Mouse (Mus musculus) liver, embryonic 14.5 days (tissue): ENCODE results near the gene Borcs7. TPM values are rescaled to one million over a fixed set of nuclear protein-coding genes. Genes with fewer than 3 reads are reported as not detected.

Experiments
- ATAC-seq: fragments of 200-750 bp; cut with Nextera tagmentation; 2 replicates; pipeline ENCODE4 v1.8.0; 2017; ENCODE audit warnings: moderate number of reproducible peaks, mild to moderate bottlenecking, moderate library complexity; ENCODE audit not compliant: insufficient read depth
- DNase-seq, 3 experiments: peaks; one replicate each; pipeline ENCODE4 v3.0.0-alpha.2; 2012 to 2013; ENCODE audit warnings: low read depth in 3 of 3, low spot score in 3 of 3
- H3K27ac ChIP-seq: fragments of 300-500 bp; sonication (generic); 2 replicates; pipeline ENCODE4 v1.5.1; 2014; ENCODE audit warnings: moderate library complexity, mild to moderate bottlenecking, control low read depth, inconsistent platforms
- H3K27me3 ChIP-seq: fragments of 300-500 bp; sonication (generic); 2 replicates; pipeline ENCODE4 v1.6.1; 2014; ENCODE audit warnings: mild to moderate bottlenecking, low read length, moderate library complexity; ENCODE audit not compliant: control insufficient read depth, insufficient read depth
- H3K36me3 ChIP-seq: fragments of 300-500 bp; sonication (generic); replicated peaks from 2 replicates; pipeline ENCODE4 v1.6.1; 2014; ENCODE audit warnings: low read depth; ENCODE audit not compliant: control insufficient read depth, insufficient read depth
- H3K4me1 ChIP-seq, 2 experiments: fragments of 200-500 bp in 1 of 2; fragments of 300-500 bp in 1 of 2; sonication (generic) in 1 of 2; replicated peaks; 2 replicates each; pipeline ENCODE4 v1.6.1; 2012 to 2014; ENCODE audit warnings: antibody characterized with exemption in 1 of 2, inconsistent platforms in 1 of 2, low read length in 1 of 2; ENCODE audit not compliant: control insufficient read depth in 2 of 2, insufficient read depth in 2 of 2
- H3K4me2 ChIP-seq: fragments of 300-500 bp; sonication (generic); 2 replicates; pipeline ENCODE4 v1.6.1; 2014; ENCODE audit warnings: low read depth, mild to moderate bottlenecking, control low read depth, moderate library complexity
- H3K4me3 ChIP-seq, 2 experiments: fragments of 200-500 bp in 1 of 2; fragments of 300-500 bp in 1 of 2; sonication (generic) in 1 of 2; 2 replicates each; pipeline ENCODE4 v1.5.1; 2012 to 2014; ENCODE audit warnings: low read depth in 2 of 2, low read length in 2 of 2, mild to moderate bottlenecking in 2 of 2, control low read depth in 1 of 2, inconsistent platforms in 1 of 2, moderate library complexity in 1 of 2; ENCODE audit not compliant: insufficient read depth in 1 of 2
- H3K9ac ChIP-seq: fragments of 300-500 bp; sonication (generic); replicated peaks from 2 replicates; pipeline ENCODE4 v1.6.1; 2014; ENCODE audit warnings: mild to moderate bottlenecking, control low read depth, moderate library complexity
- H3K9me3 ChIP-seq: fragments of 300-500 bp; sonication (generic); 2 replicates; pipeline ENCODE4 v1.6.1; 2016; ENCODE audit warnings: low read length, mixed read lengths; ENCODE audit not compliant: control insufficient read depth
- CTCF ChIP-seq: IDR thresholded peaks from 2 replicates; pipeline ENCODE4 v1.5.1; 2016; ENCODE audit warnings: antibody characterized with exemption, low read depth, control low read depth
- EP300 ChIP-seq: IDR thresholded peaks from 2 replicates; pipeline ENCODE4 v1.6.1; 2016; ENCODE audit warnings: antibody characterized with exemption, low read depth
- WGBS: fragments of 180-500 bp; shearing (Covaris S2); extraction: QIAGEN DNeasy Blood & Tissue Kit; methylation state at CpG from one replicate; pipeline ENCODE4 v1.1.7; 2014; ENCODE audit not compliant: insufficient replicate concordance; 5-methylcytosine and 5-hydroxymethylcytosine counted together
- polyA plus RNA-seq, 2 experiments: library from polyadenylated mRNA; depleted of rRNA in 1 of 2; stranded (reverse) in 1 of 2; unstranded in 1 of 2; fragments of >200 nt; fragmentation: Nextera tagmentation in 1 of 2; extraction: Ambion mirVana in 1 of 2; gene quantifications; 2 replicates each; pipeline versions ENCODE4 v1.2.1 to v1.2.3; 2012 to 2014

Gene Borcs7
- polyA plus RNA-seq, 2 experiments, result 2.7 to 6.0 TPM

GRCm38 (mm10) chr19:46648565-46648964 lies 41.1 kb upstream of the Borcs7 start:
- Histone ChIP-seq H3K36me3 (peaks cover 9% of the 10 kb centered on the region), H3K4me1 (peaks cover 0 to 12% of the 10 kb centered on the region in 2 experiments; a peak in 2 of 4 replicates), H3K9me3 (no peaks in the 10 kb centered on the region), H3K27me3 (no peaks in the 10 kb centered on the region), H3K4me3 (no peak overlapping the region), H3K4me2 (no peak overlapping the region), H3K27ac (no peak overlapping the region), H3K9ac (no peak overlapping the region)
- no peak for TF ChIP-seq CTCF
- no peak for TF ChIP-seq EP300
- DNase-seq (no peak), ATAC-seq (no peak)
- 59% methylated on average over 14 of the region's 14 CpGs for WGBS

- TF ChIP-seq CTCF (no peak), EP300 (no peak)
- no peaks in the 10 kb centered on the region for H3K27me3 ChIP-seq
- no peaks in the 10 kb centered on the region for H3K9me3 ChIP-seq
- no peak overlapping the region for H3K27ac ChIP-seq
- no peaks in the 10 kb centered on the region; a peak in 1 of 4 replicates for H3K4me1 ChIP-seq
- no peak overlapping the region for H3K4me2 ChIP-seq
- H3K4me3 ChIP-seq, result no peak overlapping the region
- WGBS, result 71% methylated on average over 5 of the region's 5 CpGs
- DNase-seq (no peak), ATAC-seq (no peak)
- no peak overlapping the region for H3K9ac ChIP-seq
- peaks cover 20% of the 10 kb centered on the region for H3K36me3 ChIP-seq
These were observed 36.5 kb upstream of the Borcs7 start for GRCm38 (mm10) chr19:46653188-46653587.

GRCm38 (mm10) chr19:46653616-46654235 lies 36.0 kb upstream of the Borcs7 start:
- H3K9ac ChIP-seq, result no peak overlapping the region
- H3K27me3 ChIP-seq, result no peaks in the 10 kb centered on the region
- no peak overlapping the region for H3K27ac ChIP-seq
- H3K4me2 ChIP-seq, result no peak overlapping the region
- 75% methylated on average over 14 of the region's 14 CpGs for WGBS
- DNase-seq (no peak), ATAC-seq (no peak)
- peaks cover 20% of the 10 kb centered on the region for H3K36me3 ChIP-seq
- no peaks in the 10 kb centered on the region for H3K9me3 ChIP-seq
- no peak overlapping the region for H3K4me3 ChIP-seq
- no peak for TF ChIP-seq CTCF
- no peak for TF ChIP-seq EP300
- H3K4me1 ChIP-seq, result no peaks in the 10 kb centered on the region; a peak in 1 of 4 replicates

GRCm38 (mm10) chr19:46655626-46656025 lies 34.1 kb upstream of the Borcs7 start:
- Histone ChIP-seq H3K9ac (no peak overlapping the region), H3K4me3 (no peak overlapping the region), H3K27ac (no peak overlapping the region), H3K4me1 (no peaks in the 10 kb centered on the region; a peak in 1 of 4 replicates), H3K4me2 (no peak overlapping the region), H3K27me3 (no peaks in the 10 kb centered on the region), H3K36me3 (peaks cover 20% of the 10 kb centered on the region), H3K9me3 (no peaks in the 10 kb centered on the region)
- 79% methylated on average over 10 of the region's 10 CpGs for WGBS
- no peak for TF ChIP-seq CTCF
- TF ChIP-seq EP300, result no peak
- no peak for ATAC-seq
- no peak for DNase-seq

GRCm38 (mm10) chr19:46656151-46656840 lies 33.4 kb upstream of the Borcs7 start:
- H3K36me3 ChIP-seq, result peaks cover 20% of the 10 kb centered on the region
- no peak for TF ChIP-seq EP300
- no peak for TF ChIP-seq CTCF

More at GRCm38 (mm10) chr19:46656151-46656840, 33.4 kb upstream of the Borcs7 start:
- H3K27ac ChIP-seq, result no peak overlapping the region
- no peak overlapping the region for H3K4me2 ChIP-seq
- H3K4me1 ChIP-seq, result no peaks in the 10 kb centered on the region; a peak in 1 of 4 replicates
- no peak overlapping the region for H3K4me3 ChIP-seq
- no peaks in the 10 kb centered on the region for H3K27me3 ChIP-seq
- ATAC-seq (no peak), DNase-seq (no peak)
- H3K9me3 ChIP-seq, result no peaks in the 10 kb centered on the region
- no peak overlapping the region for H3K9ac ChIP-seq
- WGBS, result 86% methylated on average over 21 of the region's 21 CpGs
